Mouse (Mus musculus): ENCODE data around the gene Arfgap1. TPM values are rescaled to one million over a fixed set of nuclear protein-coding genes. Genes with fewer than 3 reads are reported as not detected.

The Arfgap1 gene
- polyA plus RNA-seq, 1 experiment, result 55.4 TPM

Other genes with a start within 250 kb of the Arfgap1 start
- gene Slc17a9, start 242.0 kb upstream of the Arfgap1 start, polyA plus RNA-seq (2012; fragmentation: generic; extraction: Trizol), result 0.22 TPM
- gene Bhlhe23, start 190.3 kb upstream of the Arfgap1 start, polyA plus RNA-seq (2012; fragmentation: generic; extraction: Trizol), result not detected
- gene Ythdf1, start 46.3 kb upstream of the Arfgap1 start, polyA plus RNA-seq (2012; fragmentation: generic; extraction: Trizol), result 34.5 TPM
- gene Birc7, start 38.2 kb upstream of the Arfgap1 start, polyA plus RNA-seq (2012; fragmentation: generic; extraction: Trizol), result not detected
- gene Nkain4, start 12.5 kb upstream of the Arfgap1 start, polyA plus RNA-seq (2012; fragmentation: generic; extraction: Trizol), result not detected
- 0.24 TPM for gene Col20a1, start 19.3 kb downstream of the Arfgap1 start, polyA plus RNA-seq (2012; fragmentation: generic; extraction: Trizol)
- gene Chrna4, start 76.3 kb downstream of the Arfgap1 start, polyA plus RNA-seq (2012; fragmentation: generic; extraction: Trizol), result not detected
- gene Kcnq2, start 168.1 kb downstream of the Arfgap1 start, polyA plus RNA-seq (2012; fragmentation: generic; extraction: Trizol), result not detected
- 0.60 TPM for gene Eef1a2, start 189.8 kb downstream of the Arfgap1 start, polyA plus RNA-seq (2012; fragmentation: generic; extraction: Trizol)
- 43.4 TPM for gene Ppdpf, start 220.0 kb downstream of the Arfgap1 start, polyA plus RNA-seq (2012; fragmentation: generic; extraction: Trizol)
- gene Ptk6, start 235.6 kb downstream of the Arfgap1 start, polyA plus RNA-seq (2012; fragmentation: generic; extraction: Trizol), result 0.01 TPM
- gene Srms, start 246.0 kb downstream of the Arfgap1 start, polyA plus RNA-seq (2012; fragmentation: generic; extraction: Trizol), result not detected

Measured in myocyte (in vitro differentiated cells).